Mouse (Mus musculus) CH12.LX (cell line): Measurements from ENCODE around the gene Mtap. TPM values are rescaled to one million over a fixed set of nuclear protein-coding genes. Genes with fewer than 3 reads are reported as not detected.

Experiments
- DNase-seq: peaks from one replicate; pipeline ENCODE4 v3.0.0-alpha.2; 2013; ENCODE audit errors: extremely low read depth
- H3K27ac ChIP-seq: 2 replicates; pipeline ENCODE4 v1.5.1; 2012; ENCODE audit warnings: low read depth, mild to moderate bottlenecking, control low read depth, moderate library complexity; ENCODE audit not compliant: insufficient read depth
- H3K27me3 ChIP-seq: replicated peaks from 2 replicates; pipeline ENCODE3; 2012; ENCODE audit warnings: inconsistent platforms
- H3K36me3 ChIP-seq, 2 experiments: replicated peaks in 1 of 2; 2 replicates each; pipeline versions ENCODE3 to v1.6.1; 2012; ENCODE audit warnings: inconsistent platforms in 1 of 2, low read length in 1 of 2, mild to moderate bottlenecking in 1 of 2, mixed read lengths in 1 of 2, moderate library complexity in 1 of 2; ENCODE audit not compliant: control insufficient read depth in 1 of 2, insufficient read depth in 1 of 2
- H3K4me1 ChIP-seq, 2 experiments: 2 replicates each; pipeline ENCODE4 v1.6.1; 2012; ENCODE audit warnings: inconsistent platforms in 1 of 2, moderate library complexity in 1 of 2; ENCODE audit not compliant: insufficient read depth in 2 of 2, control insufficient read depth in 1 of 2
- H3K4me2 ChIP-seq: 2 replicates; pipeline ENCODE4 v1.6.1; 2012; ENCODE audit warnings: low read depth, mild to moderate bottlenecking, control low read depth; ENCODE audit not compliant: poor library complexity, insufficient read depth, severe bottlenecking
- H3K4me3 ChIP-seq, 3 experiments: fragments of 150-350 bp in 1 of 3; sonication (generic) in 1 of 3; replicated peaks in 1 of 3; 2 replicates each; pipeline versions ENCODE3 to v1.5.1; 2011 to 2012; ENCODE audit warnings: low read depth in 2 of 3, low read length in 2 of 3, mild to moderate bottlenecking in 2 of 3, moderate library complexity in 2 of 3, control low read depth in 1 of 3, improper control_type of control experiment in 1 of 3, inconsistent platforms in 1 of 3, mixed read lengths in 1 of 3; ENCODE audit not compliant: poor library complexity in 1 of 3
- H3K79me2 ChIP-seq: replicated peaks from 2 replicates; pipeline ENCODE4 v1.6.1; 2012; ENCODE audit warnings: mild to moderate bottlenecking, moderate library complexity; ENCODE audit not compliant: control insufficient read depth, poor library complexity, insufficient read depth, severe bottlenecking; ENCODE audit errors: extremely low read depth
- H3K9ac ChIP-seq: 2 replicates; pipeline ENCODE4 v1.6.1; 2012; ENCODE audit warnings: low read depth, mild to moderate bottlenecking, control low read depth, moderate library complexity; ENCODE audit not compliant: insufficient read depth
- H3K9me3 ChIP-seq: replicated peaks from 2 replicates; pipeline ENCODE3; 2012; ENCODE audit warnings: low read length, inconsistent platforms, mixed read lengths
- CHD1 ChIP-seq: IDR thresholded peaks from 2 replicates; pipeline ENCODE4 v1.6.1; 2012; ENCODE audit warnings: low read depth, low read length, improper control_type of control experiment, inconsistent platforms
- CHD2 ChIP-seq: IDR thresholded peaks from 2 replicates; pipeline ENCODE4 v1.6.1; 2011; ENCODE audit warnings: low read length, improper control_type of control experiment
- CTCF ChIP-seq, 2 experiments: IDR thresholded peaks in 1 of 2; conservative IDR thresholded peaks in 1 of 2; 2 replicates each; pipeline ENCODE4 v1.5.1; 2011 to 2012; ENCODE audit warnings: low read depth in 2 of 2, low read length in 2 of 2, improper control_type of control experiment in 1 of 2, inconsistent platforms in 1 of 2, mild to moderate bottlenecking in 1 of 2, moderate library complexity in 1 of 2
- ELF1 ChIP-seq: IDR thresholded peaks from 2 replicates; pipeline ENCODE4 v1.6.1; 2014; ENCODE audit warnings: low read depth, mild to moderate bottlenecking, inconsistent platforms, low read length, improper control_type of control experiment
- ETS1 ChIP-seq: conservative IDR thresholded peaks from 2 replicates; pipeline ENCODE4 v1.6.1; 2012; ENCODE audit warnings: low read depth, mild to moderate bottlenecking, inconsistent platforms, low read length, improper control_type of control experiment, moderate library complexity
- IRF4 ChIP-seq: IDR thresholded peaks from 2 replicates; pipeline ENCODE4 v1.6.1; 2014; ENCODE audit warnings: low read depth, mild to moderate bottlenecking, inconsistent platforms, low read length, improper control_type of control experiment
- MAFK ChIP-seq: IDR thresholded peaks from 2 replicates; pipeline ENCODE4 v1.6.1; 2011; ENCODE audit warnings: low read length, improper control_type of control experiment; ENCODE audit not compliant: insufficient replicate concordance
- MAX ChIP-seq: IDR thresholded peaks from 2 replicates; pipeline ENCODE4 v1.6.1; 2011; ENCODE audit warnings: low read length, improper control_type of control experiment
- MAZ ChIP-seq: IDR thresholded peaks from 2 replicates; pipeline ENCODE4 v1.6.1; 2012; ENCODE audit warnings: low read depth, mild to moderate bottlenecking, inconsistent platforms, low read length, improper control_type of control experiment, moderate library complexity
- MEF2A ChIP-seq: IDR thresholded peaks from 2 replicates; pipeline ENCODE4 v1.6.1; 2014; ENCODE audit warnings: low read depth, mild to moderate bottlenecking, inconsistent platforms, low read length, improper control_type of control experiment, borderline replicate concordance
- MYC ChIP-seq: IDR thresholded peaks from 2 replicates; pipeline ENCODE4 v1.6.1; 2011; ENCODE audit warnings: low read depth, mild to moderate bottlenecking, improper control_type of control experiment, low read length
- PAX5 ChIP-seq: IDR thresholded peaks from 2 replicates; pipeline ENCODE4 v1.6.1; 2012; ENCODE audit warnings: low read length, inconsistent platforms, mixed read lengths
- POLR2AphosphoS2 ChIP-seq: IDR thresholded peaks from 2 replicates; pipeline ENCODE4 v1.6.1; 2011; ENCODE audit warnings: low read depth, low read length, improper control_type of control experiment
- RAD21 ChIP-seq: IDR thresholded peaks from 2 replicates; pipeline ENCODE4 v1.6.1; 2011; ENCODE audit warnings: low read depth, mild to moderate bottlenecking, low read length, improper control_type of control experiment, moderate library complexity
- RCOR1 ChIP-seq: conservative IDR thresholded peaks from 2 replicates; pipeline ENCODE4 v1.6.1; 2012; ENCODE audit warnings: low read depth, mild to moderate bottlenecking, inconsistent platforms, low read length, improper control_type of control experiment
- SIN3A ChIP-seq: IDR thresholded peaks from 2 replicates; pipeline ENCODE4 v1.6.1; 2012; ENCODE audit warnings: low read length, improper control_type of control experiment, inconsistent platforms
- SMC3 ChIP-seq: IDR thresholded peaks from 2 replicates; pipeline ENCODE4 v1.6.1; 2011; ENCODE audit warnings: low read depth, low read length, improper control_type of control experiment
- TBP ChIP-seq: conservative IDR thresholded peaks from 2 replicates; pipeline ENCODE4 v1.6.1; 2011; ENCODE audit warnings: low read depth, low read length, improper control_type of control experiment
- ZC3H11A ChIP-seq: IDR thresholded peaks from 2 replicates; pipeline ENCODE4 v1.6.1; 2012; ENCODE audit warnings: low read depth, mild to moderate bottlenecking, inconsistent platforms, low read length, improper control_type of control experiment
- ZKSCAN1 ChIP-seq: IDR thresholded peaks from 2 replicates; pipeline ENCODE4 v1.6.1; 2012; ENCODE audit warnings: low read depth, inconsistent platforms, low read length, improper control_type of control experiment, borderline replicate concordance
- ZNF384 ChIP-seq: IDR thresholded peaks from 2 replicates; pipeline ENCODE4 v1.6.1; 2012; ENCODE audit warnings: low read depth, low read length, improper control_type of control experiment, inconsistent platforms
- dilution Hi-C: fragments of 300-500 bp; cut with MboI; formaldehyde crosslinking; loops from 2 replicates; pipeline ENCODE4 v1.14.3; 2020; ENCODE audit warnings: low sequenced_read_pairs; ENCODE audit not compliant: extremely low pct_unique_long_range_greater_than_20kb, extremely low pct_ligation_motif_present
- in situ Hi-C: fragments of 300-500 bp; cut with MboI; formaldehyde crosslinking; loops from 3 replicates; pipeline ENCODE4 v1.14.3; 2019; ENCODE audit warnings: low sequenced_read_pairs, low pct_ligation_motif_present, low pct_unique_long_range_greater_than_20kb, mixed read lengths
- polyA plus RNA-seq: library from polyadenylated mRNA; unstranded; fragments of >175 nt; gene quantifications from 2 replicates; pipeline ENCODE4 v1.2.1, GENCODE M21; 2012; ENCODE audit warnings: low read depth; ENCODE audit not compliant: insufficient read length
- total RNA-seq, 2 experiments: library from RNA; depleted of rRNA; stranded (reverse); fragments of 300-350 nt in 1 of 2; fragments of >200 nt in 1 of 2; gene quantifications; 2 replicates each; pipeline ENCODE4 v1.2.3; 2012 to 2014

Mtap gene
- total and polyA plus RNA-seq, 3 experiments, result not detected

DNA sequence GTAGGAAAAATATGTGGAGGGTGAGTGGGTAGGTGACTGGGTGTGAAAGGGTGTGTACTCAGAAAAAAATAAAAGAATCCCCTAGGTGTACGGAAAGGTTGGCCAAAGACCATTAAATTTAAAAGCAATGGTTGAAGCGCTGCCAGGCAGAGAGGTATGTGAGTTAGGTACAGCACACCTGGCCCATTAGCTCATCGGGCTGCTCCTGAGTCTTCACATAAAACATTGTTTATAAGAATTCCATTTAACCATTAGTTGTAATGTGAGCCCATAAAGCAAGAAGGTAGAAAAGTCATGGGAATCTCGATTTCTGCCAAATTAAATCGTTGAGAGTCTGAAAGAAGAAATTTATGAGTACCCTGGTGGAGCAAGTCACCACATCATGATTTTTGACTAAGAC, 42.1 kb upstream of the Mtap start:
- Histone ChIP-seq H3K36me3 (no peaks in the 10 kb centered on the region), H3K4me3 (no peak overlapping the region), H3K9me3 (no peaks in the 10 kb centered on the region), H3K9ac (no peak overlapping the region), H3K27me3 (no peaks in the 10 kb centered on the region), H3K79me2 (no peaks in the 10 kb centered on the region), H3K4me1 (no peaks in the 10 kb centered on the region), H3K4me2 (no peak overlapping the region), H3K27ac (no peak overlapping the region)
- in situ Hi-C loops, result no loop called here
- no peak for DNase-seq
- no peak for TF ChIP-seq ELF1
- no peak for TF ChIP-seq MEF2A
- TF ChIP-seq POLR2AphosphoS2, result no peak
- dilution Hi-C loops, result no loop called here

DNA sequence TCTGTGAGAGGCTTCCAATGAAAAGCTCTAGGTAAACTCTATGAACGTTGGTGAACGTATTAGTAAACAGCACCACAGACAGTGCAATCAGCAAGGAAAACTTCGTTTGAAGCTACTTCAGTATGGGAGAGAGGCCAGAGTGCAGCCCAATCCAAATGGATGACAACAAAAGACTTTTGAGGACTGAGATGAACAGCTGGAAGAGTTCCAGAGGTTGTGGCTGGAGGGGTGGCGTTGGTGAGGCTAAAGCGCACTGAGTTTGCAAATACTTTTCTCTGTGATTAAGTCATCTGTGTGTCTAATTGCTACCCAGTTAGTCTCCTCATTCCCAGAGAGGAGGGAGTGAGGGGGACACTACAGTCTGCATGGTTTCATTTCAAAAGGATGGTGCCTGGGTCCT, 38.7 kb upstream of the Mtap start:
- no peak for DNase-seq
- H3K9ac ChIP-seq, result no peak overlapping the region
- H3K4me1 ChIP-seq, result no peaks in the 10 kb centered on the region
- no peaks in the 10 kb centered on the region for H3K36me3 ChIP-seq
- in situ Hi-C loops, result no loop called here
- H3K9me3 ChIP-seq, result no peaks in the 10 kb centered on the region
- TF ChIP-seq MAX, result no peak
- no peak for TF ChIP-seq MYC
- no peak for TF ChIP-seq MAFK
- TF ChIP-seq, all 38 proteins: peak for 0
- no peaks in the 10 kb centered on the region for H3K27me3 ChIP-seq
- dilution Hi-C loops, result no loop called here
- no peak overlapping the region for H3K27ac ChIP-seq
- no peaks in the 10 kb centered on the region for H3K79me2 ChIP-seq
- no peak overlapping the region for H3K4me2 ChIP-seq
- no peak overlapping the region for H3K4me3 ChIP-seq

DNA sequence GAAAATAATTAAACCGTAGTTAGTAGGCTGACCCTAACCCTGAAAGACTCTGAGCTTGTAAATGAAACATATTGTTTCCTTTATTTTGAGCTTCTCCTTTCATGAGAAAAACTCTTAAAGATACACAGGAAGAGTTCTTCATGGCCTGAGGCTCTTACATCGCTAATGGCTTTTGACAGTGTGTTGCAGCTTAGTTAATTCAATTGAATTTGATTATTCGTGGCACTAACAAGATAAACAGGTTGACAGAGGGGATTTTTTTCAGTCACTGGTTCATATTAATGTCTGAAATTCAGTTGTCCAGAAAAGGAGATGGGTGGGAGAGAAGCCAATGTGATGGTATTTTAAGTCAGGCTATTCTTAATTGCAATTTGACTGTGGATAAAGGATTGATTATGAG, 35.6 kb upstream of the Mtap start:
- Histone ChIP-seq H3K27ac (no peak overlapping the region), H3K36me3 (no peaks in the 10 kb centered on the region), H3K9me3 (no peaks in the 10 kb centered on the region), H3K4me1 (no peaks in the 10 kb centered on the region), H3K79me2 (no peaks in the 10 kb centered on the region), H3K4me2 (no peak overlapping the region), H3K9ac (no peak overlapping the region), H3K27me3 (no peaks in the 10 kb centered on the region), H3K4me3 (no peak overlapping the region)
- in situ Hi-C loops, result no loop called here
- TF ChIP-seq ETS1 (no peak), CTCF (conservative IDR thresholded peaks at IDR 0.05 in 1 of 2, IDR thresholded peaks at IDR 0.05 in 1 of 2; ENCODE audit: low read depth in 2 of 2, low read length in 2 of 2) (no peak), PAX5 (no peak), MYC (no peak), CHD2 (no peak), TBP (no peak), CHD1 (no peak), MAZ (no peak), ZNF384 (no peak), SIN3A (no peak), RCOR1 (no peak), ZC3H11A (no peak), RAD21 (no peak), ZKSCAN1 (no peak), IRF4 (no peak), SMC3 (no peak)
- DNase-seq, result no peak
- dilution Hi-C loops, result no loop called here
